Mouse (Mus musculus): ENCODE data around the gene Naga. TPM values are rescaled to one million over a fixed set of nuclear protein-coding genes. Genes with fewer than 3 reads are reported as not detected.

Naga gene
- polyA plus RNA-seq, 1 experiment from 2014 or later, result 29.7 TPM

GRCm38 (mm10) chr15:82351480-82351879, 12.8 kb upstream of the Naga start:
- H3K27me3 ChIP-seq, result no peaks in the 10 kb centered on the region
- H3K36me3 ChIP-seq, result peaks cover 36% of the 10 kb centered on the region
- H3K9ac ChIP-seq, result no peak overlapping the region
- no peak overlapping the region for H3K27ac ChIP-seq
- ATAC-seq (ENCODE audit: low FRiP score), result no peak
- 90% methylated on average over 3 of the region's 3 CpGs for WGBS
- H3K9me3 ChIP-seq (replicated peaks), result no peaks in the 10 kb centered on the region
- H3K4me2 ChIP-seq (replicated peaks), result no peak overlapping the region
- H3K4me3 ChIP-seq, result no peak overlapping the region
- peaks cover 35% of the 10 kb centered on the region for H3K4me1 ChIP-seq

- H3K27ac ChIP-seq, result no peak overlapping the region
- no peak overlapping the region for H3K4me2 ChIP-seq (replicated peaks)
- peaks cover 35% of the 10 kb centered on the region for H3K4me1 ChIP-seq
- no peak overlapping the region for H3K4me3 ChIP-seq
- ATAC-seq (ENCODE audit: low FRiP score), result no peak
- no peaks in the 10 kb centered on the region for H3K27me3 ChIP-seq
- peaks cover 36% of the 10 kb centered on the region for H3K36me3 ChIP-seq
- 88% methylated on average over 4 of the region's 4 CpGs for WGBS
- no peaks in the 10 kb centered on the region for H3K9me3 ChIP-seq (replicated peaks)
- H3K9ac ChIP-seq, result no peak overlapping the region
Observed at GRCm38 (mm10) chr15:82350349-82350748, 11.6 kb upstream of the Naga start.

- no peak overlapping the region for H3K4me3 ChIP-seq
- H3K9ac ChIP-seq, result no peak overlapping the region
- 91% methylated on average over 2 of the region's 2 CpGs for WGBS
- no peaks in the 10 kb centered on the region for H3K9me3 ChIP-seq (replicated peaks)
- H3K27me3 ChIP-seq, result no peaks in the 10 kb centered on the region
- ATAC-seq (ENCODE audit: low FRiP score), result no peak
- H3K4me1 ChIP-seq, result peaks cover 31% of the 10 kb centered on the region
- H3K27ac ChIP-seq, result no peak overlapping the region
- no peak overlapping the region for H3K4me2 ChIP-seq (replicated peaks)
- peaks cover 36% of the 10 kb centered on the region for H3K36me3 ChIP-seq
Observed at GRCm38 (mm10) chr15:82348999-82349341, 10.2 kb upstream of the Naga start.

- H3K36me3 ChIP-seq, result peaks cover 36% of the 10 kb centered on the region
- WGBS, result 88% methylated on average over 8 of the region's 8 CpGs
- H3K4me2 ChIP-seq (replicated peaks), result no peak overlapping the region
- H3K27me3 ChIP-seq, result no peaks in the 10 kb centered on the region
- H3K9ac ChIP-seq, result no peak overlapping the region
- no peak for ATAC-seq (ENCODE audit: low FRiP score)
- no peaks in the 10 kb centered on the region for H3K9me3 ChIP-seq (replicated peaks)
- peaks cover 30% of the 10 kb centered on the region for H3K4me1 ChIP-seq
- no peak overlapping the region for H3K27ac ChIP-seq
- no peak overlapping the region for H3K4me3 ChIP-seq
Observed at GRCm38 (mm10) chr15:82348258-82348998, 9.7 kb upstream of the Naga start.

DNA sequence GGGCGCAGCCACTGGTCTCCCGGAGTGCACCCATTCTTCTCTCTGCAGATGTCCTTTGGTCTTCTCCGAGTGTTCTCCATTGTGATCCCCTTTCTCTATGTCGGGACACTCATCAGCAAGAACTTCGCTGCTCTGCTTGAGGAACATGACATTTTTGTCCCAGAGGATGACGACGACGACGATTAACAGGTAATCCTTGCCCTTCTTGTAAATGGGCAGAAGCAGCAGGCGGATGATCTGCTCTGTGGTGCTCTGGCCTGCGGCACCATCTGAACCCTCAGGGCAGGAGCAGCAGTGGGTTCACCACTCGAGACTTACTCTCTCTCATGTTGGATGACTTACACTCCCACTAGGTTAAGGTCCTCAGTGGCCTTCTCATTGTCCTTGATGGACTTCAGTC, 9.1 kb upstream of the Naga start:
- Histone ChIP-seq H3K27me3 (no peaks in the 10 kb centered on the region), H3K4me1 (peaks cover 24% of the 10 kb centered on the region), H3K27ac (no peak overlapping the region), H3K36me3 (peaks cover 36% of the 10 kb centered on the region), H3K9ac (no peak overlapping the region), H3K4me3 (no peak overlapping the region), H3K4me2 (replicated peaks) (no peak overlapping the region), H3K9me3 (replicated peaks) (no peaks in the 10 kb centered on the region)
- WGBS, result 93% methylated on average over 12 of the region's 12 CpGs
- ATAC-seq (ENCODE audit: low FRiP score), result no peak

DNA sequence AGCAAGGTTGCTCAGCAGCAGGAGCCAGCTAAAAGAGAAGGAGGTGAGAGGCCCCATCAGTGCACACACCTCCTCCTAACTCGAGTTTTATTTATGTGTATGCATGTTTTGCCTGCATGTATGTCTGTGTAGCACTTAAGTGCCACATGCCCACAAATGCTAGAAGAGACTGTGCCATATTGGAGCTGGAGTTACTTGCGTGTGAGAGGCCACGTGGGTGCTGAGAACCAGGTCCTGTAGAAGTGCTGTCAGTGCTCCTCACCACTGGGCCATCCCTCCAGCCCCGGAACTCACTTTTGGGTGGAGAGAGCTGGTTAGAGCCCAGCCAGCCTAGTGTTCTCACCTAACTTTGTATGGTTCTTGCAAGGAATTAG, 8.6 kb upstream of the Naga start:
- Histone ChIP-seq H3K9ac (peak overlapping the region; percentile 68; the same call in 1 of the 2 replicates), H3K4me2 (replicated peaks) (peak overlapping the region; percentile 69), H3K4me3 (peak overlapping the region; percentile 64), H3K36me3 (peaks cover 36% of the 10 kb centered on the region), H3K9me3 (replicated peaks) (no peaks in the 10 kb centered on the region), H3K27ac (no peak overlapping the region), H3K27me3 (no peaks in the 10 kb centered on the region), H3K4me1 (peaks cover 21% of the 10 kb centered on the region)
- WGBS, result 80% methylated on average over 4 of the region's 4 CpGs
- ATAC-seq (ENCODE audit: low FRiP score), result no peak

GRCm38 (mm10) chr15:82346580-82347302, 8.0 kb upstream of the Naga start:
- peaks cover 16% of the 10 kb centered on the region for H3K4me1 ChIP-seq
- H3K9me3 ChIP-seq (replicated peaks), result no peaks in the 10 kb centered on the region
- peaks cover 36% of the 10 kb centered on the region for H3K36me3 ChIP-seq
- 68% methylated on average over 14 of the region's 14 CpGs for WGBS
- peak overlapping the region; percentile 68 for H3K9ac ChIP-seq
- peak overlapping the region; percentile 85 for H3K27ac ChIP-seq
- H3K4me2 ChIP-seq (replicated peaks), result peak overlapping the region; percentile 69
- ATAC-seq (ENCODE audit: low FRiP score), result peak; percentile 7; the same call in 1 of the 2 replicates
- 0 out of 2 replicates have a peak, but pooled peaks cover 4% of the 10 kb centered on the region for H3K27me3 ChIP-seq
- peak overlapping the region; percentile 64 for H3K4me3 ChIP-seq

- Histone ChIP-seq H3K27me3 (peaks cover 8% of the 10 kb centered on the region), H3K9ac (peak overlapping the region; percentile 68), H3K36me3 (peaks cover 34% of the 10 kb centered on the region), H3K4me1 (peaks cover 18% of the 10 kb centered on the region), H3K27ac (peak overlapping the region; percentile 85), H3K4me2 (replicated peaks) (peak overlapping the region; percentile 69), H3K4me3 (peak overlapping the region; percentile 64), H3K9me3 (replicated peaks) (no peaks in the 10 kb centered on the region)
- peak; percentile 99 for ATAC-seq (ENCODE audit: low FRiP score)
- WGBS, result under 1% methylated on average over 51 of the region's 51 CpGs
Observed at GRCm38 (mm10) chr15:82345820-82346470, 7.2 kb upstream of the Naga start.

DNA sequence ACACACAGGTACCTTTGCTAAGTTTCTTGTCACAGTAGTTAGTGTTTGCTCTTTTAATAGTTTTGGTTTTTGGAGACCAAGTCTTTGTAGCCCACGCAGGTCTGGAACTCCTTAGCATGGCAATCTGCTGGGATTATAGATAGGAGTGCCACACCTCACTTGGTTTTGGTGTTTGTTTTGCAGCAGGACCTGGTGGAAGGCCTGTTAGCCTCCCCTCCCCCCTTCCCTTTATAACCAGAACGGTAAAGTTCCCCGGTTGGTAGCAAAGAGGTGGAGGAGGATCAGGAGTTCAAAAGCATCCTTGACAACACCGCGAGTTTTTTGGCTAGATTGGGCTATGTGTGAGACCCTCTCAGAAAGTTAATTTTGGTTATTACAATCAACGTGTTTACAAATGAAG, 6.2 kb upstream of the Naga start:
- 89% methylated on average over 6 of the region's 6 CpGs for WGBS
- Histone ChIP-seq H3K27ac (no peak overlapping the region), H3K4me3 (no peak overlapping the region), H3K9ac (no peak overlapping the region), H3K9me3 (replicated peaks) (no peaks in the 10 kb centered on the region), H3K4me2 (replicated peaks) (no peak overlapping the region), H3K4me1 (peaks cover 23% of the 10 kb centered on the region), H3K36me3 (peaks cover 24% of the 10 kb centered on the region), H3K27me3 (peaks cover 17% of the 10 kb centered on the region)
- no peak for ATAC-seq (ENCODE audit: low FRiP score)

- peaks cover 23% of the 10 kb centered on the region for H3K27me3 ChIP-seq
- peaks cover 23% of the 10 kb centered on the region for H3K4me1 ChIP-seq
- H3K9me3 ChIP-seq (replicated peaks), result no peaks in the 10 kb centered on the region
- ATAC-seq (ENCODE audit: low FRiP score), result no peak
- peaks cover 11% of the 10 kb centered on the region for H3K36me3 ChIP-seq
- WGBS, result 85% methylated on average over 27 of the region's 27 CpGs
- no peak overlapping the region for H3K4me3 ChIP-seq
- no peak overlapping the region for H3K27ac ChIP-seq
- 0 out of 2 replicates have a peak overlapping the region, but pooled peaks have one; percentile 6 for H3K4me2 ChIP-seq (replicated peaks)
- H3K9ac ChIP-seq, result no peak overlapping the region
Observed at GRCm38 (mm10) chr15:82343368-82344287, 4.9 kb upstream of the Naga start.

DNA sequence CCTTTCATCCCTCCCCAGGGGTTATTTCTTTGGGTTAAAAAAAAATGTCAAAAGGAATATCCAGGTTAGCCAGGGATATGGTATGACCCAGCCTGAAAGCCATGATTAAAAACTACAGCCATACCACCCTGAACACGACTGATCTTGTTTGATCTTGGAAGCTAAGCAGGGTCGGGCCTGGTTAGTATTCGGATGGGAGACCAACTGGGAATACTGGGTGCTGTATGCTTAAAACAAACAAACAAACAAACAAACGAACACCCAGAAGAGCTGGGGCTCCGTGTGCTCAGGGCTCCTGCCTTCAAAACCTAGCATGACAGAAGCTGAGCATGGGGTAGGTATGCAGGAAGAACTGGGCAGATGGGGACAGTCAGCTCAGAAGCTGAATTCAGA, 3.8 kb upstream of the Naga start:
- Histone ChIP-seq H3K9me3 (replicated peaks) (no peaks in the 10 kb centered on the region), H3K36me3 (no peaks in the 10 kb centered on the region), H3K4me1 (peaks cover 28% of the 10 kb centered on the region), H3K27me3 (peaks cover 23% of the 10 kb centered on the region), H3K27ac (no peak overlapping the region), H3K9ac (no peak overlapping the region), H3K4me2 (replicated peaks) (no peak overlapping the region), H3K4me3 (no peak overlapping the region)
- WGBS, result 84% methylated on average over 5 of the region's 5 CpGs
- no peak for ATAC-seq (ENCODE audit: low FRiP score)
